Mouse (Mus musculus): ENCODE measurements around the gene Pitpnm1.

Pitpnm1 gene

GRCm38 (mm10) chr19:4156771-4157170 is 57.0 kb downstream of the Pitpnm1 start:
- DNase-seq = peak in 1 of 2 experiments; percentile 37

DNA sequence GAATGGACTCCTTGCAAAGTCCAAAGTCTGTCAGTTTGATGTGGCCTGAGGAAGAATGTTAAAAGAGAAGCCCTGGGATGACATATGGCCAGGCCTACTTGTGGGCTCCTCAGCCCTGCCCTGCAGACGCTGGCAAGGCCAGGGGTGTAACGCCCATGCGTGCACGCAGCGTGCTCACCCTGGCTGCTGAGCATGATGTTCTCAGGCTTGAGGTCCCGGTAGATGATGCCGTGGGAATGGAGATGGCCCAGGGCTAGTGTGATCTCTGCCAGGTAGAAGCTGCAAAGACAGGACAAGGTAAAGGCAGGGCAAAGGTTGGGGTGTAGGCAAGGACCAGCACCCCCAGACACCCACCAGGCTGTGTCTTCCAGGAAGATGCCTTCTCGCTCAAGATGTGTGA is 59.3 kb downstream of the Pitpnm1 start:
- DNase-seq = peak in 1 of 2 experiments; percentile 26

DNA sequence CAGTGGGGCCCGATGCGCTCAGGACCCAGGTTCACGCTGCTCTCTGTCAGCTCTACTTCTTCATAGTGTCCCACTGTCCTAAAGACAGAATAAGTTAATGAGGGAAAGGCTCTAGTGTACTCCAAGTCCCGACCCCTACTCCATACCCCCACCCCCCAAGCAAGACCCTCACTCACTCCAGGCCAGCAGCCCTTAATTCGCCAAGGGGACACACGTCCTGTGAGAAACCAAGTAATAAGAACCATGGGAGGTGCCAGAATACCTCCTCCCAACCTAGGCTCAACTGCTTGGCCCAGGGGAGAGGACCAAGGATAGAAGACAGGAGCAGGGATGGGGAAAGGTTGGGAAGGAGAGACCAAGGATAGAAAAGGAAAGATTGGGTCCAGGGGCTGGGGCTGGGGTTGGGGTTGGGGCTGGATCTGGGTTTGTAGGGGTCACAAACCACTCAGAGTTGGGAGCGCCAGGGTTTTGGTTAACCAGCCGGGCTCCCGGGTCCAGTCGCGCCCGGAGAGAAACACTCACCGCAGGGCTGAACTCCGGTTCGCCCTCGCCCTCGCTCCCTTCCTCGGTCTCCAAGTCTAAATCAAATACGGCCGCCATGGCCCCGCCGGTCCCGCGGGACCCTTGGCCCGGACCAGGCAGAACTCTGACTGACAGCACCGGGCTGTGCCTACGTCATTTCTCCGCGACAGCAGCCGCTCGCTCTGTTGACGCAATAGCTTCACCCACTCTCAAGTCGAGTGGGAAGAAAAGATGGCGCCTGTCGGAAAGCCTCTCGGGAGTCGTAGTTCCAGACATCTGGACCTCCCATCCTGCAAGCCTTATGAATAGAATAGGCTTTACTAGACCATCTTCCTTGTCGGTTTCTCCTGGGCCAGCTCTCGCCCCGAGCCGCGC is 63.1 kb downstream of the Pitpnm1 start, which contains the start of gene Rps6kb2:
Rps6kb2 (minus strand) TSS at position 709 of the 897 bp plus-strand sequence.
- DNase-seq = peak; percentile 98 to 99

DNA sequence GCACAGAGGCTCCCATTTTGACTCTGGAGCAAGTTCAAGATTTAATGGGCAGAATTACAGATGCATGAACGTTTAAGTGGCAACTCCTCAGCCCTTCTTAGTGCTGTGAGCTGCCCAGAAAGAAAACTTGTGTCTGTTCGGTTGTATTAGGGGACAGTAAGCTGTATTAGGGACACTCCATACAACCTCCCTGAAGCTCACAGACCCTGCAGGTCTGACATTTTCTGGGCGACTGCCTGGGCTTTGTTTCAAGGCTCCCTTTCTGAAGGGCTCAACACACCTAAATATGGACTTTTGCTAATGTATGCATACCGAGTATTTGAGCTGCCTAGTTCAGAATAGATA is 63.7 kb downstream of the Pitpnm1 start:
- DNase-seq = no peak

Data from kidney, postnatal 25 days (tissue).